Mouse (Mus musculus): ENCODE measurements at regions not wholly inside any gene's neighbourhood (a gene's known extent, or its start where the extent isn't known, plus 50 kb on each side); places are given as distances from the start of the nearest gene placed in this dataset.

DNA sequence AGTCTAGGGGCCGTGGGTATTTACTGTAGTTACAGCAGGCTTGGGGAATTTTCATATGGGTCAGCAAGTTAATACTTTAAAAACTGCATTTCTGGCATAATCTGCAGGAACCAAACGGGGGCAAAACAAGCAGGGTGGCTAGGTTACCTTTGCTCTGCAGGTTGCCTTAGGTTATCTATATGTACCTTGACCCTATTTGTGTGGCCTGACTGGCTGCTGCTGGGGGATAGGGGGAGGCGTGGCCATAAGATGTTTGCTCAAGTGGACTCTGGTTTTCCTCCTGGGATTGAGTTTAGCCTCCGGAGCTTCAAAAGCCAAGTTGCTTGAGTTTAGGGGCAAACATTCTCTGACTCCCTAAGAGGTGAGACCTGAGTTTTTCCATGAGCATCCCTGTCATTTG lies 540.6 kb downstream of the Plekhb2 start:
- TF ChIP-seq CTCF (IDR thresholded peaks at IDR 0.05; ENCODE audit: low read depth) (no peak), EP300 (optimal IDR thresholded peaks at IDR 0.05) (no peak)

All from stomach, postnatal 0 days (tissue).